Mouse (Mus musculus) embryonic facial prominence, embryonic 13.5 days (tissue): ENCODE results near the gene Pced1a. TPM values are rescaled to one million over a fixed set of nuclear protein-coding genes. Genes with fewer than 3 reads are reported as not detected.

Experiments used
- ATAC-seq: fragments of 200-750 bp; cut with Nextera tagmentation; 2 replicates; pipeline ENCODE4 v1.8.0; 2017; ENCODE audit warnings: low read depth; ENCODE audit not compliant: insufficient number of reproducible peaks, insufficient read depth, low FRiP score, low TSS enrichment
- H3K27ac ChIP-seq: fragments of 300-500 bp; sonication (generic); 2 replicates; pipeline ENCODE4 v1.5.1; 2015; ENCODE audit warnings: moderate library complexity, mild to moderate bottlenecking, inconsistent platforms
- H3K27me3 ChIP-seq: fragments of 300-500 bp; sonication (generic); 2 replicates; pipeline ENCODE4 v1.6.1; 2015; ENCODE audit warnings: mild to moderate bottlenecking, inconsistent platforms
- H3K36me3 ChIP-seq: fragments of 300-500 bp; sonication (generic); 2 replicates; pipeline ENCODE4 v1.6.1; 2015; ENCODE audit warnings: mild to moderate bottlenecking, inconsistent platforms
- H3K4me1 ChIP-seq: fragments of 300-500 bp; sonication (generic); 2 replicates; pipeline ENCODE4 v1.6.1; 2015; ENCODE audit warnings: inconsistent platforms
- H3K4me2 ChIP-seq: fragments of 300-500 bp; sonication (generic); 2 replicates; pipeline ENCODE4 v1.6.1; 2015; ENCODE audit warnings: moderate library complexity, mild to moderate bottlenecking, inconsistent platforms
- H3K4me3 ChIP-seq: fragments of 300-500 bp; sonication (generic); 2 replicates; pipeline ENCODE4 v1.5.1; 2015; ENCODE audit warnings: mild to moderate bottlenecking, inconsistent platforms
- H3K9ac ChIP-seq: fragments of 300-500 bp; sonication (generic); 2 replicates; pipeline ENCODE4 v1.6.1; 2015; ENCODE audit warnings: mild to moderate bottlenecking, inconsistent platforms
- H3K9me3 ChIP-seq: fragments of 300-500 bp; sonication (generic); 2 replicates; pipeline ENCODE4 v1.6.1; 2016; ENCODE audit warnings: inconsistent platforms
- WGBS: fragments of 180-500 bp; shearing (Covaris S2); methylation state at CpG from one replicate; pipeline ENCODE4 v1.1.7; 2015; ENCODE audit warnings: mixed read lengths; 5-methylcytosine and 5-hydroxymethylcytosine counted together
- polyA plus RNA-seq: library from polyadenylated mRNA; unstranded; fragments of >200 nt; fragmentation: Nextera tagmentation; extraction: Ambion mirVana; gene quantifications from 2 replicates; pipeline ENCODE4 v1.2.1, GENCODE M21; 2015

Gene Pced1a
- polyA plus RNA-seq, 1 experiment from 2014 or later: 16.3 TPM

DNA sequence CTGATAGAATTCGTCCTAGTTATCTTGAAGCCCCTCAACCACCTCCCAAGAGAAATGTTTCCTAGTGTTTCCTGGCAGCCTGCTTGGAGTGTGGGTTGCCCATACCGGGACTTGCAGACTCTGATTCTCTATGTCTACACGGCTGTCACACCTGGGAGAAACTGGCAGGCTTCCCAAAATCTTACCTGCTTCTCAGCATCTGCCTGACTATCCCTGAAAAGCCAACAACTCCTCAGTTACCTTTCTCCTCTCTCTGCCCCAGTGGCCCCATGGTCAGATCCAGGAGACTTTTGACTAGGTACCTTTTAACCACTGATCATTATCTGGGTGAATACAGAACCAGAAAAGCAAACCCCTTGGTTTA is 27.2 kb upstream of the Pced1a start:
- 0 out of 2 replicates have a peak overlapping the region, but pooled peaks have one; percentile 86 for H3K9ac ChIP-seq
- H3K4me2 ChIP-seq: peak overlapping the region; percentile 81
- no peak for ATAC-seq
- H3K36me3 ChIP-seq: no peaks in the 10 kb centered on the region
- H3K9me3 ChIP-seq: no peaks in the 10 kb centered on the region
- 69% methylated on average over 3 of the region's 3 CpGs for WGBS
- H3K27me3 ChIP-seq: peaks cover 7% of the 10 kb centered on the region
- peaks cover 25% of the 10 kb centered on the region for H3K4me1 ChIP-seq
- no peak overlapping the region for H3K27ac ChIP-seq
- peak overlapping the region; percentile 76 for H3K4me3 ChIP-seq

DNA sequence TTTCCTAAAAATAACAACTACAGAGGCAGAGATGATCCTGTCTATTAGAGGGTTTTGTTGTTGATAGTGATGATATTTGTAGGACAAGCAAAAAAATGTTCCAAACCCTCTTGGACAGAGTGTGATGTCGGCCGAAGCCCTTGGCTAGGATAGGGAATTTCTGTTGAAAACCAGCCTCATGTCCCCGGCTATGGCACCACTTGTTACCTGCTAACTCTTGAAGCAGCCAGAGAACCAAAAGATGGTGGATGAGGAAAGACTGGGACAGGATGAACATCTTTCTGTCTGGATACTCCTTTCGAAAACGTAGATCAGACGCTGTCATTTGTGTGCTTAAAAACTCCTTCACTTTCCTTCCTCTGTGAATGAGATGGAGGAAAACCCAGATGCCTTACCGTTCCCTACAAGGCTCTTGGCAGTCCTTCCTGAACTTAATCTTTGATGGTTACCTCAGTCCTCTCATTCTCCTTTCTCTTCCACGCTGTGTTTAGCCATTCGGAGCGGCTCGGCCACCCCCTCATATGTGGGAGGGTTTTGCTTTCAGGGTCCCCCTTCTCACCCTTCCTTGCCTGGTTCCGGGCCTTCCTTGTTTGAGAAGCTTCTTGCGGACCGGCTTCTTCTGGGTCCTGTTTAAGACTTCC is 26.7 kb upstream of the Pced1a start:
- Histone ChIP-seq H3K27ac (no peak overlapping the region), H3K27me3 (peaks cover 7% of the 10 kb centered on the region), H3K4me2 (peak overlapping the region; percentile 81), H3K36me3 (no peaks in the 10 kb centered on the region), H3K4me1 (peaks cover 24% of the 10 kb centered on the region), H3K9ac (peak overlapping the region; percentile 86), H3K9me3 (no peaks in the 10 kb centered on the region), H3K4me3 (peak overlapping the region; percentile 76)
- 66% methylated on average over 14 of the region's 14 CpGs for WGBS
- no peak for ATAC-seq

DNA sequence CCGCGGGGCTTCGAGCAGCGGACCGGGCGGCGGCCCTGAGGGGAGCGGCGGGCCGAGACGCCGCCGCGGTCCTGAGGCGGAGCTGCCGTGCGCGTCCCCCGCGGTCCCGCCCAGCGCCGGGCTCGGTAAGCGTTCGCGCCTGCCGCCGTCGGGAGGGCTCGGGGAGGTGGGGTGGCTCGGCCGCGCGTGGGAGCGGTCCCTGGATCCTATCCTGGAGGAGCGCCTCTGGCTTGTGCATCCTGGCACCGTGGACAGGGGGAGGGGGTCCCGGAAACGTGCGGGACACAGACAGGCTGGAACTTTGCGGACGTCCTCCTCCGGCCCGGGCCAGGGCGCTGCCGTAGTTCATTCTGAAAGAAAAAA is 25.9 kb upstream of the Pced1a start:
- no peaks in the 10 kb centered on the region for H3K9me3 ChIP-seq
- H3K27me3 ChIP-seq: peaks cover 7% of the 10 kb centered on the region
- H3K4me1 ChIP-seq: peaks cover 24% of the 10 kb centered on the region
- peak; percentile 83 for ATAC-seq
- H3K9ac ChIP-seq: peak overlapping the region; percentile 86
- H3K4me2 ChIP-seq: peak overlapping the region; percentile 81
- H3K27ac ChIP-seq: peak overlapping the region; percentile 84
- peak overlapping the region; percentile 76 for H3K4me3 ChIP-seq
- WGBS: under 1% methylated on average over 33 of the region's 47 CpGs
- H3K36me3 ChIP-seq: no peaks in the 10 kb centered on the region

DNA sequence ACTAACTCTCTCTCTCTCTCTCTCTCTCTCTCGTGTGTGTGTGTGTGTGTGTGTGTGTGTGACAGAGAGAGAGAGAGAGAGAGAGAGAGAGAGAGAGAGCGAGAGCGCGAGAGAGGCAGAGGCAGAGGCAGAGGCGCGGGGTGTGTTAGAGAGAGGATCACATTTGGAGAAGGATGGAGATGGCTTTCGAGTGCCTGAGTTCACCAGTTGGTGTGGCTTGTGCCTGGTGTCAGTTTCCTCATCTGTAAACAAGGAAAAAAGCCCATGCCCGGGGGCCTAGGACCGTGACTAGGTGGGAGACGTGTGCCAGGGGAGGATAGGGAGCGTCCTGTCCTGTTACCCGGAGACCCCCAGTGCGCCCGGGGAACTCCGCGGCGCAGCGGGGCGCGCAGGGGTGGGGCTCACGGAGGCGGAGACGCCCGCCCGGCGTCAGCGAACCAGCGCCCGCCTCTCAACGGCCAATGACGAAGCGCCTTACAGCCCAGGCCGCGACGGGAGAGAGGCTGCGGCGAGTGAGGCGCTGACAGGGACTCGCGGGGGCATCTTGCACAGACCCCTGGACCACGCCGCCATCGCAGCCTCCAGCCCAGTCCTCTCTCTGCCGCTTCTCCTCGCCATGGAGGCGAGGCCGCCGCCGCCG is 25.4 kb upstream of the Pced1a start, which contains the start of gene Ptpra:
Gene Ptpra, plus strand, starts transcription at position 485 of the 640 bp plus-strand sequence.
- ATAC-seq: peak; percentile 95
- WGBS: 0% methylated on average over 43 of the region's 50 CpGs
- H3K4me3 ChIP-seq: peak within 1 kb of the TSS; percentile 76

DNA sequence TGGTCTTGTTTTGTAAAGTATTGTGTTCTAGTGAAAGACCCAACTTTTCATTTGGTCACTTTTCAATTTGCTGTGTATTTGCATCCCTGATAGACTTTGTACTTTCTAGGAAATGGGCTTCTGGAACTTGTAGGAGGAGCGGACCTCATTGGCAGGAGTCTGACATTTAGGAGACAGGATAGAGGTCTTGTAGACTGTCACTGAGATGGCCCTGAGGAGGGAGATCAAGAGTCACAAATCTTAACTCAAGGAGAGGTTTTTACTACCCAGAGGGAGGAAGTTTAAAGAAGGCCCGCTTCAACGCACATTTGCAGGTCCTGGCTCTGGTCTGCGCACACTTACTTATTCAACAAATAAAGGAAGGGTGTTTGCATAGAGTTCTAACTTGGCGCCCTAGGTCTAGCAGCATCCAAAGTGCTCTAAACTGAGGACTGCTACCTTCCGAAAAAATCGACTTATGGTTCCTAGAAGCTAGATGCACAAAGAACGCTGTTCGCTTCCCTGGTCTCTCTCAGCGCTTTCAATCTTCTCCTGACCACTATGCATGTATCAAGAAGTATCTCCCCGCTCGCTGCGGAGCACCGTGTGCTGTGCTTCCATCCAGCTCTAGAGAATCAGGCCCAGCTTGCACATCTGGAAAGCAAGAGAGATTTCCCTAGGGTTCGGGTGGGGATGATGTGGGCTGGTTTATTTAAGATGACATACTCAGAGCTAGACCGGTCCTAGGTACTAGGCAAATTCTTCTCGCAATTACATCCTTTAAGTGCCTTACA is 24.7 kb upstream of the Pced1a start:
- Histone ChIP-seq H3K27ac (peak overlapping the region; percentile 84), H3K9me3 (no peaks in the 10 kb centered on the region), H3K4me1 (peaks cover 24% of the 10 kb centered on the region), H3K9ac (peak overlapping the region; percentile 86), H3K4me3 (peak overlapping the region; percentile 76), H3K36me3 (peaks cover 4% of the 10 kb centered on the region), H3K27me3 (peaks cover 7% of the 10 kb centered on the region), H3K4me2 (peak overlapping the region; percentile 81)
- WGBS: 6% methylated on average over 17 of the region's 17 CpGs
- peak; percentile 8; the same call in 1 of the 2 replicates for ATAC-seq

More for the DNA sequence above, 25.4 kb upstream of the Pced1a start, which contains the start of gene Ptpra:
- peaks cover 24% of the 10 kb centered on the region for H3K4me1 ChIP-seq
- peak within 1 kb of the TSS; percentile 86 for H3K9ac ChIP-seq
- peak within 1 kb of the TSS; percentile 81 for H3K4me2 ChIP-seq
- H3K27ac ChIP-seq: peak within 1 kb of the TSS; percentile 84
- H3K9me3 ChIP-seq: no peaks in the 10 kb centered on the region
- no peaks in the 10 kb centered on the region for H3K36me3 ChIP-seq
- peaks cover 7% of the 10 kb centered on the region for H3K27me3 ChIP-seq

DNA sequence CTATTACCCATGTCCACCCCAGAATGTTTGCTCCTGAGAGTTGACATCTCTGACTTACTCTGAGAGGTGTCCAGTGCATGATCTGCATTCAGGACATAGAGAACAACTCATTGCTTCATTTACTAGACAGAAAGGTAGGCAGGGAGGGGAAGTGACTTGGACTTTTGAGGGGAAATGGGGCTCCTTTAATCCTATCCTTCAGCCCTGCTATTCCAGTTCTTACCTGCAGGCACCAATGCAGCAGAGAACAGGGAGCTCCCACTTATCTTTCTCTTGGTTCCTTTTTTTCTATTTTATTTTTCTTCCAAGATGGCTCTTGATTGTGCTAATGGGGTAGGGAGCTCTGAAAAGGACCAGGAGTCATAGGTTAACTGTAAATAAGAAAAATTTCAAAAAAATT is 23.9 kb upstream of the Pced1a start:
- no peak overlapping the region for H3K27ac ChIP-seq
- ATAC-seq: no peak
- no peak overlapping the region for H3K4me3 ChIP-seq
- H3K36me3 ChIP-seq: peaks cover 11% of the 10 kb centered on the region
- H3K4me2 ChIP-seq: no peak overlapping the region
- H3K9ac ChIP-seq: no peak overlapping the region
- H3K27me3 ChIP-seq: peaks cover 7% of the 10 kb centered on the region
- H3K9me3 ChIP-seq: no peaks in the 10 kb centered on the region
- peaks cover 21% of the 10 kb centered on the region for H3K4me1 ChIP-seq

DNA sequence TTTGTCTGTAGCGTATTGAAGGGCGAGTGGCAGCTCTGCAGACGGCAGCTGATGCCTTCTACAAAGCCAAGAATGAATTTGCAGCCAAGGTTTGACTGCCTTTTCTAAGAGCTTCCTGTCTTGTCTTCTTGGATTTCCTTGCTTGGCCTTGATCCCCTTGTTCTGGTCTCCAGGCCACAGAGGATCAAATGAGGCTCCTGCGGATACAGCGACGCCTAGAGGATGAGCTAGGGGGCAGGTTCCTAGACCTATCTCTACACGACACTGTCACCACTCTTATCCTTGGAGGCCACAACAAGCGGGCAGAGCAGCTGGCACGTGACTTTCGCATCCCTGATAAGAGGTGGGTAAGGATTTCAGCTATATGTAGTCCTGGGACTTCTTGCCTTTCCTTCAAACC is 17.7 kb upstream of the Pced1a start:
- Histone ChIP-seq H3K36me3 (peaks cover 72% of the 10 kb centered on the region), H3K4me3 (no peak overlapping the region), H3K4me2 (no peak overlapping the region), H3K9ac (no peak overlapping the region), H3K27me3 (no peaks in the 10 kb centered on the region), H3K9me3 (no peaks in the 10 kb centered on the region), H3K27ac (no peak overlapping the region), H3K4me1 (no peaks in the 10 kb centered on the region)
- WGBS: 86% methylated on average over 10 of the region's 10 CpGs
- ATAC-seq: no peak

DNA sequence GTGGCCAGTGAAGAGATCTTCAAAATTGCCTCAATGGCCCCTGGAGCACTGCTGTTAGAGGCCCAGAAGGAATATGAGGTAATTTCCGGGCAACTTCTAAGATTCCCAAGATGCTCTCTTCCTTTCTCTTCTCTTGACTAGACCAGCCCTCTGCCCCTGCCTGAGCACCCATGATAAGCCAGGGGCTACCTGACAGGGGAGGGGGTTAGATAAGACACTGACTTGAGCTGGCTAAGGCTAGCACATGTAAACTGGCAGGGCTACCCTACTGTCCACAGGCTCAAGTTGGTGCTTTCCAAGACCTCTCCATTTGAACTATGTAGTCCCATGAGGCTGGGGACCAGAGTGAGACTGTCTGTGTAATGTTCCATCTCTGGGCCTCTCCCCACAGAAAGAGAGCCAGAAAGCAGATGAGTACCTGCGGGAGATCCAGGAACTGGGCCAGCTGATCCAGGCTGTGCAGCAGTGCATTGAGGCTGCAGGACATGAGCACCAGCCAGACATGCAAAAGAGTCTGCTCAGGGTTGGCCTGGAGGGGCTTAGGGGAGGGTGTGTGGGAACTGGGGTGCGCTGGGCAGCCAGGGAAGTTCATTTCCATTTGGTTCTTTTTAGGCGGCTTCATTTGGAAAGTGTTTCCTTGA is 15.5 kb upstream of the Pced1a start:
- Histone ChIP-seq H3K9me3 (no peaks in the 10 kb centered on the region), H3K4me2 (no peak overlapping the region), H3K27me3 (no peaks in the 10 kb centered on the region), H3K4me3 (no peak overlapping the region), H3K36me3 (peaks cover 72% of the 10 kb centered on the region), H3K27ac (no peak overlapping the region), H3K9ac (no peak overlapping the region), H3K4me1 (no peaks in the 10 kb centered on the region)
- ATAC-seq: no peak
- WGBS: 87% methylated on average over 4 of the region's 4 CpGs

DNA sequence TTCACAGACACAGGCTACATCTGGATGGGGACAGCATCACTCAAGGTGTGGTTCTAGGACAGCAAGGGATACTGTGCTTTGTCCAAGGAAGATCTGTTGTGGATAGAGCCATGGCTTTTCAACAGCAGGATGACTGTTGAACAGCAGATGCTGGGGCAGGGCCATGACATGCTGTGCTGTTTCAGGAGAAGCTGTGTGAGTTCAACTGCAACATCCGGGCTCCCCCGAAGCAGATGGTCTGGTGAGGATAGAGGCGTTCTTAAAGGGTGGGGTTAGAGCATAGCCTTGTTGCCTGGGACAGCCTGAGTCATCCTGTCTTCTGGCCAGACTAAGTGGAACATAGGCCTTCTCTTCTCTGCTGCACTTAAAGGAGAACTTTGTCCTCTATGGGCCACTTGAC is 14.4 kb upstream of the Pced1a start:
- Histone ChIP-seq H3K9me3 (no peaks in the 10 kb centered on the region), H3K36me3 (peaks cover 65% of the 10 kb centered on the region), H3K4me3 (no peak overlapping the region), H3K4me1 (no peaks in the 10 kb centered on the region), H3K27ac (no peak overlapping the region), H3K27me3 (no peaks in the 10 kb centered on the region), H3K9ac (no peak overlapping the region), H3K4me2 (no peak overlapping the region)
- WGBS: 86% methylated on average over 3 of the region's 3 CpGs
- no peak for ATAC-seq

DNA sequence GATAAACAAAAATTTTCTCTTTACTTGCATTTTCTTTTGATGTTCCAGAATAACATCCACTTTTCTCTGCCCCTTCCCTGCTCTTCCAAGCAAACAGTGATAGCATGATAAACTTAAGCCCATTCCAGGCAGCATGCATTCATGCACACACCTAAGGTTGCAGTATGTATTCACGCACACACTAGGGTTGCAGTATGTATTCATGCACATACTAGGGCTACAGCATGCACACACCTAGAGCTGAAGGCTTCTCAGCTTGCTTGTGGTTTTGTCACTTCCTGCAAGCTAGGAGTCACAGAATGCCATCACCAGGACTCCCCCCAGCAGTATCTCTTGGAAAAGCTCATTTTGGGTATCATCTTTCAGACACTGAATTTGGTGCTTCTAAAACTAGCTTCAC is 12.3 kb upstream of the Pced1a start:
- Histone ChIP-seq H3K4me1 (no peaks in the 10 kb centered on the region), H3K27ac (no peak overlapping the region), H3K9me3 (no peaks in the 10 kb centered on the region), H3K36me3 (peaks cover 48% of the 10 kb centered on the region), H3K4me2 (no peak overlapping the region), H3K27me3 (no peaks in the 10 kb centered on the region), H3K9ac (no peak overlapping the region), H3K4me3 (no peak overlapping the region)
- 92% methylated on average over 1 of the region's 1 CpGs for WGBS
- ATAC-seq: no peak

DNA sequence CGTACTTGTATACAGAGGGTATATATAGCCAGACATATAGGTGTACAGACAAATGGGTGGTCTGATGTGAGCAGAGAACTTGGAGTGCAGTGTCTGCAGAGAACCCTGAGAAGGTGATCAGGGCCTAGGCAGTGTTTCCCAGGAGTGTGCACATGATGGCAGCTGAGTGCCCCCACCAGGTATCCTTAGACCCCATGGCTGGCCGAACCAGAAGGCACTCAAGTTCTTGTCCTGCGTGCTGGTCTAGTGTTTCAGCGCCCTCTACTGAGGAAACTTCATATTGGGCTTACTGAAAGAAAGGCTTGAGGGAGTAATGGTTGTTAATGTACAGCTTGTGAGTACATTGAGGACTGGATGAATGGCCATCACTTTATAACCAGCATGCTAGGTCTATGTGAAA is 8.7 kb upstream of the Pced1a start:
- WGBS: 21% methylated on average over 4 of the region's 4 CpGs

More for the DNA sequence above, 8.7 kb upstream of the Pced1a start:
- no peak for ATAC-seq
- Histone ChIP-seq H3K27ac (no peak overlapping the region), H3K4me2 (no peak overlapping the region), H3K36me3 (peaks cover 15% of the 10 kb centered on the region), H3K4me3 (no peak overlapping the region), H3K27me3 (no peaks in the 10 kb centered on the region), H3K9me3 (no peaks in the 10 kb centered on the region), H3K4me1 (no peaks in the 10 kb centered on the region), H3K9ac (no peak overlapping the region)
